Mouse (Mus musculus) midbrain, embryonic 15.5 days (tissue): ENCODE results near the gene Actr10. TPM values are rescaled to one million over a fixed set of nuclear protein-coding genes. Genes with fewer than 3 reads are reported as not detected.

Source experiments
- ATAC-seq: fragments of 200-750 bp; cut with Nextera tagmentation; replicated peaks from 2 replicates; pipeline ENCODE4 v1.8.0; 2017; ENCODE audit warnings: moderate TSS enrichment
- H3K27ac ChIP-seq: fragments of 300-500 bp; sonication (generic); 2 replicates; pipeline ENCODE4 v1.5.1; 2015; ENCODE audit warnings: mild to moderate bottlenecking, inconsistent platforms
- H3K27me3 ChIP-seq: fragments of 300-500 bp; sonication (generic); replicated peaks from 2 replicates; pipeline ENCODE4 v1.6.1; 2015; ENCODE audit warnings: inconsistent platforms
- H3K36me3 ChIP-seq: fragments of 300-500 bp; sonication (generic); replicated peaks from 2 replicates; pipeline ENCODE4 v1.6.1; 2015; ENCODE audit warnings: inconsistent platforms
- H3K4me1 ChIP-seq: fragments of 300-500 bp; sonication (generic); 2 replicates; pipeline ENCODE4 v1.6.1; 2015; ENCODE audit warnings: inconsistent platforms
- H3K4me2 ChIP-seq: fragments of 300-500 bp; sonication (generic); 2 replicates; pipeline ENCODE4 v1.6.1; 2015; ENCODE audit warnings: inconsistent platforms, mild to moderate bottlenecking, moderate library complexity
- H3K4me3 ChIP-seq: fragments of 300-500 bp; sonication (generic); 2 replicates; pipeline ENCODE4 v1.5.1; 2015; ENCODE audit warnings: mild to moderate bottlenecking, inconsistent platforms
- H3K9ac ChIP-seq: fragments of 300-500 bp; sonication (generic); 2 replicates; pipeline ENCODE4 v1.6.1; 2015; ENCODE audit warnings: mild to moderate bottlenecking, inconsistent platforms
- H3K9me3 ChIP-seq: fragments of 300-500 bp; sonication (generic); 2 replicates; pipeline ENCODE4 v1.6.1; 2016; ENCODE audit warnings: inconsistent platforms
- WGBS: fragments of 180-500 bp; shearing (Covaris S2); methylation state at CpG from one replicate; pipeline ENCODE4 v1.1.7; 2015; ENCODE audit warnings: mixed read lengths; 5-methylcytosine and 5-hydroxymethylcytosine counted together
- polyA plus RNA-seq: library from polyadenylated mRNA; unstranded; fragments of >200 nt; fragmentation: Nextera tagmentation; extraction: Ambion mirVana; gene quantifications from 2 replicates; pipeline ENCODE4 v1.2.1, GENCODE M21; 2015

Gene Actr10
- polyA plus RNA-seq, 1 experiment from 2014 or later, result 180 TPM

GRCm38 (mm10) chr12:71001456-71001855, 63.8 kb downstream of the Actr10 start:
- no peak overlapping the region for H3K4me2 ChIP-seq
- H3K9ac ChIP-seq, result no peak overlapping the region
- H3K4me3 ChIP-seq, result no peak overlapping the region
- H3K27ac ChIP-seq, result no peak overlapping the region
- H3K9me3 ChIP-seq, result no peaks in the 10 kb centered on the region
- no peak for ATAC-seq
- no peaks in the 10 kb centered on the region for H3K4me1 ChIP-seq
- H3K36me3 ChIP-seq, result peaks cover 30% of the 10 kb centered on the region; the same call in 1 of the 2 replicates
- 80% methylated on average over 6 of the region's 6 CpGs for WGBS
- H3K27me3 ChIP-seq, result no peaks in the 10 kb centered on the region

- 91% methylated on average over 5 of the region's 6 CpGs for WGBS
- no peaks in the 10 kb centered on the region for H3K4me1 ChIP-seq
- no peak overlapping the region for H3K27ac ChIP-seq
- no peak overlapping the region for H3K9ac ChIP-seq
- no peak overlapping the region for H3K4me2 ChIP-seq
- H3K9me3 ChIP-seq, result no peaks in the 10 kb centered on the region
- no peak for ATAC-seq
- H3K4me3 ChIP-seq, result no peak overlapping the region
- H3K27me3 ChIP-seq, result no peaks in the 10 kb centered on the region
- peaks cover 37% of the 10 kb centered on the region for H3K36me3 ChIP-seq
These were observed 66.2 kb downstream of the Actr10 start for GRCm38 (mm10) chr12:71003760-71004426.

GRCm38 (mm10) chr12:71006141-71006540, 68.5 kb downstream of the Actr10 start:
- Histone ChIP-seq H3K36me3 (peaks cover 41% of the 10 kb centered on the region), H3K9me3 (no peaks in the 10 kb centered on the region)
- no peak for ATAC-seq

GRCm38 (mm10) chr12:71006901-71007300, 69.2 kb downstream of the Actr10 start:
- peaks cover 41% of the 10 kb centered on the region for H3K36me3 ChIP-seq
- H3K4me2 ChIP-seq, result no peak overlapping the region
- H3K27ac ChIP-seq, result no peak overlapping the region
- no peak overlapping the region for H3K4me3 ChIP-seq
- H3K9me3 ChIP-seq, result no peaks in the 10 kb centered on the region
- H3K4me1 ChIP-seq, result peaks cover 2% of the 10 kb centered on the region
- H3K9ac ChIP-seq, result no peak overlapping the region
- no peak for ATAC-seq
- 88% methylated on average over 7 of the region's 7 CpGs for WGBS
- H3K27me3 ChIP-seq, result no peaks in the 10 kb centered on the region

More at GRCm38 (mm10) chr12:71006141-71006540, 68.5 kb downstream of the Actr10 start:
- H3K4me2 ChIP-seq, result no peak overlapping the region
- 94% methylated on average over 6 of the region's 6 CpGs for WGBS
- no peaks in the 10 kb centered on the region for H3K4me1 ChIP-seq
- no peak overlapping the region for H3K27ac ChIP-seq
- H3K9ac ChIP-seq, result no peak overlapping the region
- no peak overlapping the region for H3K4me3 ChIP-seq
- no peaks in the 10 kb centered on the region for H3K27me3 ChIP-seq

GRCm38 (mm10) chr12:71009769-71010168, 72.1 kb downstream of the Actr10 start:
- no peak overlapping the region for H3K4me3 ChIP-seq
- peaks cover 25% of the 10 kb centered on the region for H3K4me1 ChIP-seq
- H3K27ac ChIP-seq, result no peak overlapping the region
- H3K9me3 ChIP-seq, result no peaks in the 10 kb centered on the region
- H3K36me3 ChIP-seq, result peaks cover 36% of the 10 kb centered on the region
- H3K27me3 ChIP-seq, result no peaks in the 10 kb centered on the region
- no peak for ATAC-seq
- no peak overlapping the region for H3K9ac ChIP-seq
- 74% methylated on average over 4 of the region's 4 CpGs for WGBS
- no peak overlapping the region for H3K4me2 ChIP-seq

Other genes starting within 250 kb of the Actr10 start
- gene Frmd6, start 112.3 kb upstream of the Actr10 start, polyA plus RNA-seq, result 9.2 and 9.7 TPM in 2 replicates
- gene Psma3, start 36.8 kb downstream of the Actr10 start, polyA plus RNA-seq, result 495 and 513 TPM in 2 replicates
- 43.9 and 45.3 TPM in 2 replicates for gene Arid4a, start 78.1 kb downstream of the Actr10 start, polyA plus RNA-seq
- gene Tomm20l, start 173.6 kb downstream of the Actr10 start, polyA plus RNA-seq, result not detected in 2 replicates
- 98.9 and 101 TPM in 2 replicates for gene Timm9, start 198.8 kb downstream of the Actr10 start, polyA plus RNA-seq
- gene 2700049A03Rik, start 199.0 kb downstream of the Actr10 start, polyA plus RNA-seq, result 12.1 and 13.4 TPM in 2 replicates